Mouse (Mus musculus) ES-CJ7 (cell line): ENCODE measurements around the gene Flii.

ENCODE experiments used
- DNase-seq: peaks from one replicate; pipeline ENCODE4 v3.0.0; 2011; ENCODE audit warnings: low read depth, low spot score

Flii gene

GRCm38 (mm10) chr11:60715833-60716232 is 11.2 kb downstream of the Flii start:
- no peak for DNase-seq

- no peak for DNase-seq
Measured at GRCm38 (mm10) chr11:60712639-60713255, 14.3 kb downstream of the Flii start.

GRCm38 (mm10) chr11:60712040-60712439 is 15.0 kb downstream of the Flii start:
- DNase-seq = no peak

GRCm38 (mm10) chr11:60711218-60711617 is 15.8 kb downstream of the Flii start:
- DNase-seq = no peak

GRCm38 (mm10) chr11:60709481-60710465 is 17.3 kb downstream of the Flii start:
- DNase-seq = no peak

- no peak for DNase-seq
Measured at GRCm38 (mm10) chr11:60708631-60709030, 18.4 kb downstream of the Flii start.

DNA sequence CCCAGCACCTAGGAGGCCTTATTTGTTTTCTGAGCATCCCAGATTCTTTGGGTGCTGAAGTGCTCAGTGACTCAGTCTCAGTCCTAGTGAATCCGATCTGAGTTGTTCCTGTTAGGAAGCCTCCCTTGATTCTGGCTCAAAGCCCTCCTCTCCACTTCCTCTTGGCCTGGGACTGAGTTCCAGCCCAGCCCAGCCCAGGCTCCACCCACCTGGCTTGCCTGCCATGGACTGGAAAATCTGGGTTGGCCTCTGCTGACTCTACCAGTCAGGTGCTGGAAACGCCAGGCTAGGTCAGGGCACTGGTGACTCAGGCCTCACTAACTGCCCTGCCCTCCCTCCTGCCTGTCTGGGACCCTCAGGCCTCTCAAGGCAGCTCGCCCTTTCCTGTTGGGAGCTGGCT is 19.4 kb downstream of the Flii start:
- no peak for DNase-seq

GRCm38 (mm10) chr11:60706696-60707480 is 20.2 kb downstream of the Flii start:
- no peak for DNase-seq

GRCm38 (mm10) chr11:60706076-60706475 is 21.0 kb downstream of the Flii start:
- DNase-seq = no peak

GRCm38 (mm10) chr11:60705255-60705654 is 21.8 kb downstream of the Flii start:
- DNase-seq = no peak

DNA sequence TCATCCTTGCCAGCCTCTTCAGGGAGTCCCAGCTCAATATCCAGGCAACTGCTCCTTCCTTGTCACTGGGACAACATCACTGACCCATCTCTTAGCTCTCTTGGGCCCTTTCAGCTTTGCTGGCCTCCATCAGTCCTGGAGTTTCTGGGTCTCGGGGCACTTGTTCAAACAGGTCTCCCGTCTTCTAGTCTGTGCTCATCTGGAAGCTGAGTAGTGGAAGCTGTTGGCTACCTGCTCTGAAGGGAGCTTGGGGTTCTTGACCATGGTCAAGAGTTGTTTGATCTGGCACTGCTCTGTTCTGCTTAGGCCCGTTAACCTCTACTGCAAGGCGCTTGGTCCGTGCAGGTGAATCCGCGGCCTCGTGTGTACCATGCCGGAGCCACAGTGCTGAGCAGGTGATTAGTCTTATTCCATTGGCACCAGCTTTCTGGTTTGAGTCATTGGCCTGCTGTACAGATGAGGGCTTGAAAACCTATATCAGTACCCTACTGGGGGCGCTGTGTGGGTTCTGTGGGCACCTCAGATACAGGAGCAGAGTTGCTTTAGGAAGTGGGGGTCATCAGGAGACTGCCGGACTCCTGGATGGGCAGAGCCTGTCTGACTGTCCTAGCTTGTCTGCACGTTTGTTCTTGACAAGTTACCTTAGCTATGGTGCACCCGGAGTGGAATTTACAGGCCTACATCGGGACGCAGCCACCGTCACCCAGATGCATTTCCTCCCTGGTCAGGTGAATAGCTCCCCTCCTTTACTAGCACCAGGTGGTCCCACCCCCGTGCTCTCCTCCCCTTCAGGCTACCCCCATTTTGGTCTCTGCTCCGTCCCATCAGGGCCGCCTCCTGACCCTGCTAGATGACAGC is 22.8 kb downstream of the Flii start:
- DNase-seq = no peak

- DNase-seq = peak; percentile 82
Measured at GRCm38 (mm10) chr11:60703131-60703530, 23.9 kb downstream of the Flii start.

GRCm38 (mm10) chr11:60701611-60702010 is 25.5 kb downstream of the Flii start:
- DNase-seq = no peak

- DNase-seq = no peak
Measured at GRCm38 (mm10) chr11:60700320-60701185, 26.5 kb downstream of the Flii start.

GRCm38 (mm10) chr11:60699524-60700075 is 27.5 kb downstream of the Flii start, which contains the start of gene Llgl1:
TSS of gene Llgl1 (plus strand) at chr11:60699723.
- peak; percentile 91 for DNase-seq

- peak; percentile 93 for DNase-seq
Measured at GRCm38 (mm10) chr11:60698806-60699523, 28.1 kb downstream of the Flii start.

DNA sequence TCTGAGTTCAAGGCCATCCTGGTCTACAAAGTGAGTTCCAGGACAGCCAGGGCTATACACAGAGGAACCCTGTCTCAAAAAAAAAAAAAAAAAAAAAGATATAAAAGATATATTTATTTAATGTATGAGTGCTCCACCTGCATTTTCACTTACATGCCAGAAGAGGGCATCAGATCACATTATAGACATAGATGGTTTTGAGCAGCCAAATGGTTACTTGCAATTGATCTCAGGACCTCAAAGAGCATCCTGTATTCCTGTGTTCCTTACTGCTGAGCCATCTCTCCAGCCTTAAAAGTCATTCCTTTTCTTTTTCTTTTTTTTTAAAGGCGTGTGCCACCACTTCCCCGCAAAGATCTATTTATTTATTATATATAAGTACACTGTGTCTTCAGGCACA is 29.5 kb downstream of the Flii start:
- DNase-seq = peak; percentile 65

- peak; percentile 40 for DNase-seq
Measured at GRCm38 (mm10) chr11:60696165-60696564, 30.9 kb downstream of the Flii start.
